Mouse (Mus musculus): ENCODE measurements around the gene Rsph9. TPM values are rescaled to one million over a fixed set of nuclear protein-coding genes. Genes with fewer than 3 reads are reported as not detected.
A peak's percentile ranks its signal among the peaks of the same experiment; 100 is the strongest.

The Rsph9 gene
- polyA plus RNA-seq, 1 experiment from 2014 or later, result 21.8 TPM

DNA sequence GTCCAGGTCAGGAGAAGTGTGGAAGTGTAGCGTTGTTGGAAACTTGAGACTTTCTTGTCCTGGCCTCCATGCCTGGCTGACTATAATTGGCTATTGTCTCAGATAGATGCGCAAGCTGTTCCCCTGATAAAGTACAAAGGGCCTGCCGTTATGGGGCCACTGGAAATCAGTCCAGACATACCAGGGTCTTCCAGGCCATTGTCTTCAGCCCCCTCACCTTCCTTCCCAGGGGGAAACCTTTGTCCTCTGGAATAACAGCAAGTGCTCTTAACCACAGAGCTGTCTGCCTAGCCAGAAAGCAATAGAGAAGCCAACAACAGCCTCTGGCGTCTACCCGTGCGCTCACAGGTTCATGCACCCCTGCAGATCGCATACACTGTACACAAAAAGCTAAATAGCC, 63.6 kb downstream of the Rsph9 start:
- Histone ChIP-seq H3K27ac (replicated peaks; ENCODE audit: low read depth, low read length) (no peak overlapping the region), H3K9ac (ENCODE audit: low read depth, low read length) (no peak overlapping the region), H3K27me3 (replicated peaks; ENCODE audit: control insufficient read depth, insufficient read depth, low read length) (no peaks in the 10 kb centered on the region), H3K4me1 (ENCODE audit: control insufficient read depth, insufficient read depth, low read length) (peaks cover 31% of the 10 kb centered on the region), H3K4me3 (ENCODE audit: low read depth, low read length) (no peak overlapping the region), H3K36me3 (ENCODE audit: control insufficient read depth, insufficient read depth, low read length) (no peaks in the 10 kb centered on the region), H3K4me2 (ENCODE audit: low read depth, low read length) (no peak overlapping the region), H3K9me3 (ENCODE audit: control insufficient read depth, low read length) (peaks cover 3% of the 10 kb centered on the region; the same call in 1 of the 2 replicates)
- DNase-seq (ENCODE audit: low spot score) (peak; percentile 18), ATAC-seq (ENCODE audit: low read depth) (no peak)
- WGBS, result 66% methylated on average over 7 of the region's 7 CpGs

DNA sequence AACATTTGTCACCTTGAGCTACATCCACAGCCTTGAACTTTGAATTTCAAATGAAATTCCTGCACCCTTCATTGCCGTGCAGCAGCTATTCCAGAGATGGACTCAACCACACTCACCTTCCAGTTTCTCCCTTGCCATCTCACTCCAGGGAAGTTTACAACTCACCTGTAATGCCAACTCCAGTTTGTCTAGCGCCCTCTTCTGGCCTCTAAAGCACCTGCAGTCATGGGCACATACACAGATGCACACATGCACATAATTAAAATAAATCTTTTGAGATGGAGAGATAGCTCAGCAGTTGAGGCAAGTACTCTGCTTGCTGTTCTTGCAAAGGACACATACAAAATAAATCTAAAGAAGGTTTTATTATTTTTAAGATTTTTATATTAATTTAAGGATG, 65.0 kb downstream of the Rsph9 start:
- Histone ChIP-seq H3K27me3 (replicated peaks; ENCODE audit: control insufficient read depth, insufficient read depth, low read length) (no peaks in the 10 kb centered on the region), H3K4me1 (ENCODE audit: control insufficient read depth, insufficient read depth, low read length) (peaks cover 30% of the 10 kb centered on the region), H3K4me2 (ENCODE audit: low read depth, low read length) (no peak overlapping the region), H3K9ac (ENCODE audit: low read depth, low read length) (no peak overlapping the region), H3K36me3 (ENCODE audit: control insufficient read depth, insufficient read depth, low read length) (no peaks in the 10 kb centered on the region), H3K4me3 (ENCODE audit: low read depth, low read length) (no peak overlapping the region), H3K9me3 (ENCODE audit: control insufficient read depth, low read length) (peaks cover 3% of the 10 kb centered on the region; the same call in 1 of the 2 replicates), H3K27ac (replicated peaks; ENCODE audit: low read depth, low read length) (no peak overlapping the region)
- WGBS, result 69% methylated on average over 2 of the region's 2 CpGs
- no peak for DNase-seq (ENCODE audit: low spot score)
- ATAC-seq (ENCODE audit: low read depth), result no peak

DNA sequence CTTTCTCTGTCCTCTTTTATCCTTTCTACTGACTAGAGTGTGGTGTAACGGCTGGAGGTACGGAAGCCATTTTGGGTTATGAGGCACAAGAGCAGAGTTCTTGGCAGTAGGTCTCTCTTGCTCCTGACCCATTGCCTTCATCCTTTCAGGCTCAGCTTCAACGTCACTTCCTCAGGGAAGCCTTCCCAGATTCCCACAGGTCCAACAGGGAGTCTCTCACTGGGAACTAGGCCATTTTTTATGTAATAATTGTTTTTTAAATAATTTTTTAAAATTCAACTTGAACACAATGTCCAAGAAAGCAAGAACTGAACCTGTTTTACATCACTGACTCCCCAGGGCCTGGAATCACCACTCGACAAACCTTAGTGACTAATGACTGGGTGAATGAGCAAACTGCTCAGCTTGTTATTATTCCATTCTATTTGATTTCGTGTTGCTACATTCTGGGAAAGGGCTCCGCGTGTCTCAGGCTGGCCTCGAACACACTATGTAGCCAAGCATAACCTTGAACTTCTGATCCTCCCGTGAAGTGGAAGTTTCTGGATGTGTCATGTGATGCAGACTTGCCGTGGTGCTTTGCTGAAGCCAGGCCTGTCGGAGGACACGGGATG, 66.0 kb downstream of the Rsph9 start:
- peaks cover 3% of the 10 kb centered on the region; the same call in 1 of the 2 replicates for H3K9me3 ChIP-seq (ENCODE audit: control insufficient read depth, low read length)
- H3K27ac ChIP-seq (replicated peaks; ENCODE audit: low read depth, low read length), result no peak overlapping the region
- no peak overlapping the region for H3K9ac ChIP-seq (ENCODE audit: low read depth, low read length)
- WGBS, result 92% methylated on average over 12 of the region's 12 CpGs
- DNase-seq (ENCODE audit: low spot score) (no peak), ATAC-seq (ENCODE audit: low read depth) (no peak)
- no peak overlapping the region for H3K4me3 ChIP-seq (ENCODE audit: low read depth, low read length)
- H3K4me2 ChIP-seq (ENCODE audit: low read depth, low read length), result no peak overlapping the region
- peaks cover 31% of the 10 kb centered on the region for H3K4me1 ChIP-seq (ENCODE audit: control insufficient read depth, insufficient read depth, low read length)
- no peaks in the 10 kb centered on the region for H3K36me3 ChIP-seq (ENCODE audit: control insufficient read depth, insufficient read depth, low read length)
- H3K27me3 ChIP-seq (replicated peaks; ENCODE audit: control insufficient read depth, insufficient read depth, low read length), result no peaks in the 10 kb centered on the region

DNA sequence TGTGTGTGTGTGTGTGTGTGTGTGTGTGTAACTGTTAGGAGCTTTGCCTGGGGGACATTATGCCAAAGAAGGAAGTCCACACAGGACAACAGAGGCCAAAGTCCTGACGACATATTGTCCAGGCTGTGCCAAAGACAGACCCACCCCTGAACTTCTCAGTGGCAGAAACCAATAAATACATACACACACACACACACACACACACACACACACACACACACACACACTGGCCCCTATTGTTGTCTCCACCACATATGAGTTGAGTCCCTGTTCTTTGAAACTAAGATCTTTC, 67.8 kb downstream of the Rsph9 start:
- Histone ChIP-seq H3K4me1 (ENCODE audit: control insufficient read depth, insufficient read depth, low read length) (peaks cover 22% of the 10 kb centered on the region), H3K36me3 (ENCODE audit: control insufficient read depth, insufficient read depth, low read length) (no peaks in the 10 kb centered on the region), H3K9ac (ENCODE audit: low read depth, low read length) (no peak overlapping the region), H3K4me3 (ENCODE audit: low read depth, low read length) (no peak overlapping the region), H3K4me2 (ENCODE audit: low read depth, low read length) (no peak overlapping the region), H3K27ac (replicated peaks; ENCODE audit: low read depth, low read length) (no peak overlapping the region), H3K27me3 (replicated peaks; ENCODE audit: control insufficient read depth, insufficient read depth, low read length) (no peaks in the 10 kb centered on the region), H3K9me3 (ENCODE audit: control insufficient read depth, low read length) (peaks cover 3% of the 10 kb centered on the region; the same call in 1 of the 2 replicates)
- DNase-seq (ENCODE audit: low spot score), result no peak
- 64% methylated on average over 1 of the region's 1 CpGs for WGBS
- no peak for ATAC-seq (ENCODE audit: low read depth)

DNA sequence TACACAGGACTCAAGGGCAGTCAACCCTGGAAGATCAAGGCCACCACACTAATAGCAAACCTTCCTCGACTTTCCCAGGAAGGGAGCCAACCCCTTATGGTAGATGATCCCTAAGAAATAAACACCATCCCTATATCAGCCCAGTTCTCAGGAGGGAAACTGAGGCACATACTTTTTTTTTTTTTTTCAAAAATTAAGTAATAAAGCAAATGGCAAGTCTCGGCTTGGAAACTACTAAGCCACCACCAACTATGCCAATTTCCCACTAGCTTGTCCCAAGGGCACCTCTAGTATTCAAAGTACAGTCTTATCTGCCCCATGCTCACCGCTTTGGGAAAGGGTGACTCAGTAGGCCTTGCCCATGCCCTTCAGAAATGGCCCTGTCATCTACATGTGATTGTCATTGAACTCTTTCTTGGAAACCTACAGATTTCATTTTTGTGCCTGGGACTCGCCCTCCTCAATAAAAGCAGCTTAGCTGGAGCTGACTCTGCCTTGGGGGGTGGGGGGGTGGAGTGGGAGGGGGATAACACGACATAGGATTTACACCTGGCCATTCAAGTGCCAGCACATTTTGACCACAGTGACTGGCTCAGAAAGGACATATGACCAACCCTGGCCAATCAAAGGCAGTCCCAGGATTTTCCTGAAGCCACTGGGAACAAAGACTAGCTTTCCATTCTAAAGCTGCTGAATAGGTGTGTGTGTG, 68.3 kb downstream of the Rsph9 start:
- no peak overlapping the region for H3K4me2 ChIP-seq (ENCODE audit: low read depth, low read length)
- H3K9me3 ChIP-seq (ENCODE audit: control insufficient read depth, low read length), result peaks cover 3% of the 10 kb centered on the region; the same call in 1 of the 2 replicates
- WGBS, result 74% methylated on average over 5 of the region's 5 CpGs
- peaks cover 22% of the 10 kb centered on the region for H3K4me1 ChIP-seq (ENCODE audit: control insufficient read depth, insufficient read depth, low read length)
- no peaks in the 10 kb centered on the region for H3K36me3 ChIP-seq (ENCODE audit: control insufficient read depth, insufficient read depth, low read length)
- no peak for DNase-seq (ENCODE audit: low spot score)
- H3K4me3 ChIP-seq (ENCODE audit: low read depth, low read length), result no peak overlapping the region
- no peak for ATAC-seq (ENCODE audit: low read depth)
- H3K9ac ChIP-seq (ENCODE audit: low read depth, low read length), result no peak overlapping the region
- H3K27ac ChIP-seq (replicated peaks; ENCODE audit: low read depth, low read length), result no peak overlapping the region
- H3K27me3 ChIP-seq (replicated peaks; ENCODE audit: control insufficient read depth, insufficient read depth, low read length), result no peaks in the 10 kb centered on the region

DNA sequence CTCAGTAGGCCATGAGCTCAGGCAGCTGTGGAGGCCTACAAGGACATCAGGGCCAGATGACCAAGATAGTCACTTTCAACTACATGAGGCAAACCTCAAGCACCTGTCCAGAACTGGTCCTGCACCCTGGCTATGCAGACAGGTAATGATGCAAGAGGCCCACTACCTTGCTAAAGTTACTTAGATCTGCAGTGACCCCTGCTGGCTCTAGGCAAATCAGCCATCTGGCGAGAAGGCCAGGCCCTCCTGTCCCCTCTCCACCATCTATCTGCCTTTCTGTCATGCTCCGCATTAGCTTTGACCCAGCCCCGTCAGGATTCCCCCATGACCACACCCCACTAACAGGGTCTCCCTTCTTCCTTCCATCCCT, 68.9 kb downstream of the Rsph9 start:
- Histone ChIP-seq H3K4me3 (ENCODE audit: low read depth, low read length) (no peak overlapping the region), H3K9ac (ENCODE audit: low read depth, low read length) (no peak overlapping the region), H3K36me3 (ENCODE audit: control insufficient read depth, insufficient read depth, low read length) (no peaks in the 10 kb centered on the region), H3K4me2 (ENCODE audit: low read depth, low read length) (no peak overlapping the region), H3K9me3 (ENCODE audit: control insufficient read depth, low read length) (peaks cover 3% of the 10 kb centered on the region; the same call in 1 of the 2 replicates), H3K27ac (replicated peaks; ENCODE audit: low read depth, low read length) (no peak overlapping the region), H3K4me1 (ENCODE audit: control insufficient read depth, insufficient read depth, low read length) (peaks cover 22% of the 10 kb centered on the region), H3K27me3 (replicated peaks; ENCODE audit: control insufficient read depth, insufficient read depth, low read length) (no peaks in the 10 kb centered on the region)
- WGBS, result 52% methylated on average over 3 of the region's 3 CpGs
- DNase-seq (ENCODE audit: low spot score) (peak; percentile 65), ATAC-seq (ENCODE audit: low read depth) (no peak)

DNA sequence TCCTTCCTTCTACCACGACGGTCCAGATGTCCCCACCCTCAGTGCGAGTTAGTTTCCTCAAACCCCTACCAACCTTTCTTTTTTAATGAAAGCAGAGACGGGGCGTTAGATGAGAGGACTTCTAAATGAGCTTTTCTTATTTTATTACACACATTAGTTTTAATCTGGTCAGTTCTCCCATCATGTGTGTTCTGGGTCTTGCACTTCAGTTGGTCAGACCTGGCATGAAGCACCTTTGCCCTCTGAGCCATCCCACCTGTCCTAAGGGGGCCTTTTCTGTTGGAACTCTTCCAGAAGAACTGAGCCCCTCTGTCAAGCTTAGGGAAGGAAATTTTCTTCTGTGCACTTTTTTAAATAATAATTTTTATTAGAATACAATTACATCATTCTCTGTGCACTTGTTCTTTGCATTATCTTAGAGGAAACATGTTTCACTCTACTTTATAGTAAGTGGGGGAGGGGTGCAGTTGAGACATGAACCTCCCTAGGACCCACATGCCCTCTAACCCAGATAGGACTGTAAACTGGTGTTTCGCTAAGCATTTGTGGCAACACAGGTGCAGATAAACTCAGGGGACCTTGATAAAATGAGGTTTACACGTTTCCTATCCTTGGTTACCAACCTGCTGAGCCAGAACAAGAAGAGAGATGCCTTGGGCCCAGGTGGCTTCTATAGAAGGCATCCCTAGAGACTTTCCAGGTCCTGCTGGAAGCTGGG, 69.5 kb downstream of the Rsph9 start:
- Histone ChIP-seq H3K4me3 (ENCODE audit: low read depth, low read length) (peak overlapping the region; percentile 18; the same call in 1 of the 2 replicates), H3K9ac (ENCODE audit: low read depth, low read length) (peak overlapping the region; percentile 32; the same call in 1 of the 2 replicates), H3K4me2 (ENCODE audit: low read depth, low read length) (peak overlapping the region; percentile 48), H3K27ac (replicated peaks; ENCODE audit: low read depth, low read length) (no peak overlapping the region), H3K4me1 (ENCODE audit: control insufficient read depth, insufficient read depth, low read length) (peaks cover 22% of the 10 kb centered on the region), H3K27me3 (replicated peaks; ENCODE audit: control insufficient read depth, insufficient read depth, low read length) (no peaks in the 10 kb centered on the region), H3K9me3 (ENCODE audit: control insufficient read depth, low read length) (peaks cover 3% of the 10 kb centered on the region; the same call in 1 of the 2 replicates), H3K36me3 (ENCODE audit: control insufficient read depth, insufficient read depth, low read length) (no peaks in the 10 kb centered on the region)
- no peak for ATAC-seq (ENCODE audit: low read depth)
- no peak for DNase-seq (ENCODE audit: low spot score)
- 29% methylated on average over 7 of the region's 7 CpGs for WGBS

DNA sequence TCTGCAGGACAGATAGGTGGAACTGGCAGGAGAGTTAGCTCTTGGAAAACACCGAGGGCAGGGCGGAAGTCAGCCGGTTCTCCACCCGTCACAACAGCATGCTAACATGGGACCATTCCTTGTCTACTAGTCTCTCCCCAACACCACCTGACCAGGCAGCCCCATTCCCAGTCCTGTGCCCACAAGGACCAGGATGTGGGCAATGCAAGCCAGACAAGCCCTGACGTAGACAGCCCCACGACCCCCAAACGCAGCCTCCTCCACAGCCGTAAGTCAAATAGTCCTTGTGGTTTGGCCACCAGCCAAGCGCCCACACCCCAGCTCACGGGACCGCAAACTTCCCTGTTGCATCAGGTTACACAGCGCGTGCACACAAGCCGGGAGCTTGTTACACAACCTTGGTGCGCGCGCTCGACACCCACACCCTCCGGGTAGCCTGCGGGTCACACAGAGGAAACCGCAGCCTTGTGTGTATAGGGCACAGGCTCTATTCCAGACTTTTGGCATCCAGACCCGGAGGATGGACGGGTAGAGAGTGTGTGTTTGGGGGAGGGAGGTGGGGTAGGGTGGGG, 70.2 kb downstream of the Rsph9 start:
- no peaks in the 10 kb centered on the region for H3K36me3 ChIP-seq (ENCODE audit: control insufficient read depth, insufficient read depth, low read length)
- no peaks in the 10 kb centered on the region for H3K27me3 ChIP-seq (replicated peaks; ENCODE audit: control insufficient read depth, insufficient read depth, low read length)
- DNase-seq (ENCODE audit: low spot score), result peak; percentile 97
- H3K27ac ChIP-seq (replicated peaks; ENCODE audit: low read depth, low read length), result peak overlapping the region; percentile 52; the same call in 1 of the 2 replicates
- peak overlapping the region; percentile 18 for H3K4me3 ChIP-seq (ENCODE audit: low read depth, low read length)
- H3K9ac ChIP-seq (ENCODE audit: low read depth, low read length), result peak overlapping the region; percentile 32
- WGBS, result 13% methylated on average over 23 of the region's 23 CpGs
- H3K4me2 ChIP-seq (ENCODE audit: low read depth, low read length), result peak overlapping the region; percentile 48
- ATAC-seq (ENCODE audit: low read depth), result peak; percentile 89
- peaks cover 22% of the 10 kb centered on the region for H3K4me1 ChIP-seq (ENCODE audit: control insufficient read depth, insufficient read depth, low read length)
- no peaks in the 10 kb centered on the region for H3K9me3 ChIP-seq (ENCODE audit: control insufficient read depth, low read length)
